Mouse (Mus musculus) ES-Bruce4 (cell line): Measurements from ENCODE around the gene Ptprk.

ENCODE experiments used
- EP300 ChIP-seq: IDR thresholded peaks from 2 replicates; pipeline ENCODE4 v1.6.1; 2011; ENCODE audit warnings: low read depth, low read length; ENCODE audit not compliant: insufficient read depth
- POLR2A ChIP-seq: IDR thresholded peaks from one replicate; pipeline ENCODE4 v1.8.1; 2011; ENCODE audit warnings: low read length; ENCODE audit not compliant: insufficient read depth

DNA sequence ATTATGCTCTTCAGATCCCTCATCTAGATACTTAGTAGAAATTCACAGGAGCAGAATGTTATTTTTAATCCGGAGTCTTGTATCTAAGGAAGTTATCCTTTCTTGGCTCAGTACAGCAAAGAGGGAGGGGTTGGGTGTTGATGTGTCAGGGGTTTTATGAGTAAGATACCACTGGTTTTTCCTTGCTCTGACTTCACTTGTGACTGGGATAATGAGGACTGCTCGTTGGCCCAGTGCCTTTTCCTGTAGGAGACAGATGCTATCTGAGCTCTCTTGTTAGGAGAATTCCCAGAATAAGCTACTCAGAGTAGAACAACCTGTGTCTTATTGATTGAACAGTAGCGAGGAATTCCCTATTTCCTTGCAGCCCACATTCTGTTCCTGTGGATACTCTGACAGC is 39.3 kb downstream of the Ptprk start:
- TF ChIP-seq EP300 (no peak), POLR2A (no peak)
